In genomic region chr1:38252766-38253079, GRCm38 (mm10) we compare ENCODE assay signal across 8 mouse cellular contexts.
A peak's percentile ranks its signal among the peaks of the same experiment; 100 is the strongest.
DNase-seq lines count a peak whose midpoint lies in the region; ATAC-seq lines count a peak whose summit lies in the region.

No protein-coding gene starts in this region.

- DNase-seq in adrenal gland, postnatal 14 days = peak; percentile 62
- DNase-seq in adrenal gland, adult 2 months = no peak
- peak; percentile 29 to 36 for DNase-seq in left cerebral cortex, postnatal 14 days (ENCODE audit: low spot score in 2 of 2)
- DNase-seq in left cerebral cortex, adult 8-10 months (ENCODE audit: low spot score in 2 of 2) = no peak
- DNase-seq in embryonic facial prominence, embryonic 11.5 days (ENCODE audit: low spot score) = peak; percentile 35
- peak; percentile 25 to 53 for DNase-seq in natural killer cell, adult 2 months (ENCODE audit: low spot score in 2 of 2)
- DNase-seq in Muller cell, postnatal 12 days (ENCODE audit: inconsistent ontology term) = no peak

- H3K9ac ChIP-seq in embryonic facial prominence, embryonic 11.5 days (replicated peaks; ENCODE audit: low read length) = no peak overlapping the region

- no peaks in the 10 kb centered on the region for H3K27me3 ChIP-seq in embryonic facial prominence, embryonic 11.5 days (ENCODE audit: control insufficient read depth, insufficient read depth, low read length)

- H3K36me3 ChIP-seq in embryonic facial prominence, embryonic 11.5 days (replicated peaks; ENCODE audit: control insufficient read depth, insufficient read depth, low read depth, low read length) = no peaks in the 10 kb centered on the region; the same call in 1 of the 2 replicates

- H3K4me1 ChIP-seq in embryonic facial prominence, embryonic 11.5 days (ENCODE audit: control insufficient read depth, insufficient read depth, low read length) = no peaks in the 10 kb centered on the region; the same call in 1 of the 2 replicates

- no peak overlapping the region for H3K4me2 ChIP-seq in embryonic facial prominence, embryonic 11.5 days (ENCODE audit: low read depth, low read length)

- no peak for ATAC-seq in embryonic facial prominence, embryonic 11.5 days (replicated peaks; ENCODE audit: insufficient number of reproducible peaks, low FRiP score, low TSS enrichment, low read depth)
- no peak for ATAC-seq in frontal cortex, adult (ENCODE audit: low TSS enrichment)

- H3K4me3 ChIP-seq in embryonic facial prominence, embryonic 11.5 days (ENCODE audit: low read depth, low read length) = no peak overlapping the region

- 50% methylated on average over 2 of the region's 2 CpGs for WGBS in embryonic facial prominence, embryonic 11.5 days

- no peak overlapping the region for H3K27ac ChIP-seq in embryonic facial prominence, embryonic 11.5 days (replicated peaks; ENCODE audit: low read depth, low read length)

- intact Hi-C loops in left cerebral cortex, postnatal 14 days (cut with DNase I) = no loop called here

- no peaks in the 10 kb centered on the region for H3K9me3 ChIP-seq in embryonic facial prominence, embryonic 11.5 days (replicated peaks; ENCODE audit: control insufficient read depth, low read length)

Comparison
In these comparisons a context has a peak if more than half of its experiments do, and no peak if none do; other contexts are left out.
1. DNase-seq: peak in adrenal gland, postnatal 14 days (single experiment), left cerebral cortex, postnatal 14 days (2 of 2), embryonic facial prominence, embryonic 11.5 days (single experiment) and natural killer cell, adult 2 months (2 of 2); none in adrenal gland, adult 2 months (single experiment), left cerebral cortex, adult 8-10 months (0 of 2) and Muller cell, postnatal 12 days (single experiment).